Mouse (Mus musculus) retina, embryonic 14.5 days (tissue): ENCODE results near the gene Rasgef1b.

ENCODE experiments used
- DNase-seq: peaks from one replicate; pipeline ENCODE4 v3.0.0-alpha.2; 2015; ENCODE audit warnings: low spot score

Gene Rasgef1b

GRCm38 (mm10) chr5:99450463-99450862, 278.4 kb downstream of the Rasgef1b start:
- no peak for DNase-seq

DNA sequence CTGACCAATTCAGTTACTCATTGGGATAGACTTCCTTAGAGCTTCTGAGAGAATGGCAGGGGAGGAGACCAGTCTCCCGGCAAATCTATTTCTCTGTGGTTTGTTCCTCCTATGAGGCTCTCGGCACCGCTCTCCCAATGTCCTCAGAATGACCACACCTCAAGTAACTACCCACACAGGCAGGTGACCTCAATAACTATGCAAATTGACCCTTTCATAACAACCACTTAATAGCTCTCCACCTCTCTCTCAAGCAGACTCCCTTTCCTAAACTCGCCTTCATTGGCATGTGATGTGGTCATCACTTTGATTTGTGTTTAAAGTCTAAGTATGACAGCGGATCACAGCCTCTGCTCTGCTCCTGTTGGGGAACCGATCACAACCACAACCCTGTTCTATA, 281.4 kb downstream of the Rasgef1b start:
- DNase-seq: no peak

DNA sequence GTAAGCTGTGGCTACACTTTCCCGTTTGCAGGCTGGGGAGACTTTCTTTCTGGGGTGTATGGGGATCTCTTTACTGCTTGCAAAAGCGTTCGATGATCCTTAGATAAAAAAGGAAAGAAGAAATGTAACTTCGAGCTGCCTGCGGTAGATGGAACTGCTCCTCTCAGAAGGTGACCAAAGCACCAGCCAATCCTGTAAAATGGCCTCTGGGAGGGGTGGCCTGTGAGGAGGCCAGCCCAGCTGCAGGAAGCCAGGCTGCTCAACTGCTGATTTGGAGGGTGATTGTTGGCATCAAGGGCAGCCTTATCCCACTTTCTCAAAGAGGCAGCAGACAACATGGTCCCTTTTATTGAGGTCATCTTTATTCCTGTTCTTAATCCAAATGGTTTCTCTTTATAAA, 283.6 kb downstream of the Rasgef1b start:
- no peak for DNase-seq

DNA sequence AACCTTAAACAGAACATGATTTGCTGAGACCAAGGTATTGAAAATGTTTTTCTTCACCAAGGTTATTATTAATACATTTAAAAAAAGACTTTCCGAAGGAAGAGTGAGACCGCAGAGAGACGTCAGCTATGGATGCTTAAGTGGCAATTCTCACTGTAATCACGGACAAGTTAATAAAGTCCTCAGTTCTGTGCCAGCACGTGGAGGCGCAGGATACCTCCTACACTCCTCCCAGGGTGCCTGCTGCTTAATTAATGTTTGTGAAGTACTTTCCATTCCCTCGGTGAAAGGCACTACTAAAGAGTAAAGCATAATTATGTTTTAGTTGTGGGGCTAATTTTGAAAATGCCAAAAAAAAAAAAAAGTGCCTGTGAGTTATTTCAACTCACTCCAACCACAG, 284.1 kb downstream of the Rasgef1b start:
- no peak for DNase-seq

GRCm38 (mm10) chr5:99440109-99440508, 288.8 kb downstream of the Rasgef1b start:
- no peak for DNase-seq

GRCm38 (mm10) chr5:99438526-99438925, 290.3 kb downstream of the Rasgef1b start:
- DNase-seq: peak; percentile 17

DNA sequence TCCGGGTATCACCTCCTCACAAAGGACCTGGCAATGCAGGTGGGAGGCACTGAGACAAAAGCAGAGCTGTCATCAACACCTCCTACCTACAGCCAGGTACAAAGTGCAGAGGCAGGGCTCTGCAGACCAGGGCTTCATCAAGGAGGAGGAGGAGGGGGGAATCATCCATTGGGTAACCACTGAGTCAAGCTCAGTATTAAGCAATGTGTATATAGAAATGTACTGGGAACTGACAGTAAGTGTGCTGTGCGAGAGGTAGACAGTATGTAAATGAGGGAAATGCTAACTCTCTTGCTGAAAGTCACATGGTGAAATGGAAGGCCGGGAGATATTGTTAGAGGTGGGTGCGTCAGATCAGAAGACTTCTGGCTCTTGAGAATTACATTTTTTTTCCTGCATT, 294.6 kb downstream of the Rasgef1b start:
- no peak for DNase-seq

DNA sequence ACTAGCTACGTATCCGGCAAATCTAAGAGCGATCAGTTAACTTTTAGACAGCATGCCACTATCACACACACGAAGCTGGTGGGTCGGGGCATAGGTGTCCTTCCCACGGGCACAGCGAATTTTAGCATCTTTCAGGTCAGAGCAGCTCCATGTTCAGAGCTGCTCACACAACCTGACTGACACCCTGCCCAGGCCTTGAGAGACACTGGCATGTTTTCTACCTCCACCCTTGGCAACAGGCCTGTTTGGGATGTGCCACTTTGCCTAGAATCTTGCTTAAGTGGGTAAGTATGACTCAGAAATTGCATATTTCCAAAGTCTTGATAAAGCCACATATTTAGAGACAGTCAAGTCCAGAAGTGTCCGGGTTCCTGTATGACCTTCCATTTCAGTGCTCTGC, 296.4 kb downstream of the Rasgef1b start:
- DNase-seq: no peak

- DNase-seq: no peak
Observed at GRCm38 (mm10) chr5:99429273-99429672, 299.6 kb downstream of the Rasgef1b start.

- DNase-seq: no peak
Observed at GRCm38 (mm10) chr5:99428648-99429047, 300.2 kb downstream of the Rasgef1b start.

GRCm38 (mm10) chr5:99423271-99423670, 305.6 kb downstream of the Rasgef1b start:
- no peak for DNase-seq

GRCm38 (mm10) chr5:99422856-99423255, 306.0 kb downstream of the Rasgef1b start:
- DNase-seq: no peak

- DNase-seq: no peak
Observed at GRCm38 (mm10) chr5:99422092-99422491, 306.8 kb downstream of the Rasgef1b start.

DNA sequence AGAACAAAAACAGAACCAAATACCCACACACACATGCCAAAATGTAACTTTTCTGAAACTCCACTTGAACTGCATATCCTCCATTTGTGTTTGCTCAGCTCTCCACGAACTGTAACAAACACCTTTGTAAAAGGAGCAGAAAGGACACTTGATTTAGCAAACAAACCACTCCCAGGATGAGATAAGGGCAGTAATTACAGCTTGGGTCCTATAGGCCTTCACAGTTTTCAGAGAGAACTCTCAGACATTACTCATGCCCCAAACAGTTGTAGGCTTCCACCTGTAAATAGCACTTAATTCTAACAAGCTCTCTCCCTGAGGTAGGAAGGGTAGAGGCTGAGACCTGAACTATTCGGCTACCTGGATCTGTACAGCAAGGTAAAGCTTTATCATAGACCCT, 309.0 kb downstream of the Rasgef1b start:
- DNase-seq: no peak

DNA sequence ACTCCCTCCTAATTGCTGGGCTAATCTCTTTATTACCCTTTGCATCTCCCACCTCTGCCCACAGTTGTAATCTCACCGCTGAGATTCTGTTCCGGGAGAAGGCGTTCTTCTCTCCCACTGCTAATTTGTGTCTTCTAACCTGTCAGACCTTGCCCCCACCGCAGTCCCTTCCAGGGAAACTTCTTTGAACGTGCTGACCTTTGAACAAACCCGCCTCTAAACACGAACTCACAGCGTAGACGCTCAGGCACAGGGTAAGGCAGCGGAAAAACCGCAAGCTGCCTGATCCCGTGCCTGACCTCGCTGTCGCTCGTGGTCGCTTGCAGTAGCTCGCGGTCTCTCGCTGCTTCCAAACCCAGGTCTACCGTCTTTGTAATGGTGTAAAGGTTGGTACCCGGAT, 312.0 kb downstream of the Rasgef1b start:
- no peak for DNase-seq

- DNase-seq: no peak
Observed at GRCm38 (mm10) chr5:99415676-99416075, 313.2 kb downstream of the Rasgef1b start.

GRCm38 (mm10) chr5:99415049-99415448, 313.8 kb downstream of the Rasgef1b start:
- DNase-seq: no peak

- no peak for DNase-seq
Observed at GRCm38 (mm10) chr5:99414293-99414692, 314.6 kb downstream of the Rasgef1b start.

- DNase-seq: no peak
Observed at GRCm38 (mm10) chr5:99413851-99414250, 315.0 kb downstream of the Rasgef1b start.

- DNase-seq: no peak
Observed at GRCm38 (mm10) chr5:99413391-99413790, 315.5 kb downstream of the Rasgef1b start.

DNA sequence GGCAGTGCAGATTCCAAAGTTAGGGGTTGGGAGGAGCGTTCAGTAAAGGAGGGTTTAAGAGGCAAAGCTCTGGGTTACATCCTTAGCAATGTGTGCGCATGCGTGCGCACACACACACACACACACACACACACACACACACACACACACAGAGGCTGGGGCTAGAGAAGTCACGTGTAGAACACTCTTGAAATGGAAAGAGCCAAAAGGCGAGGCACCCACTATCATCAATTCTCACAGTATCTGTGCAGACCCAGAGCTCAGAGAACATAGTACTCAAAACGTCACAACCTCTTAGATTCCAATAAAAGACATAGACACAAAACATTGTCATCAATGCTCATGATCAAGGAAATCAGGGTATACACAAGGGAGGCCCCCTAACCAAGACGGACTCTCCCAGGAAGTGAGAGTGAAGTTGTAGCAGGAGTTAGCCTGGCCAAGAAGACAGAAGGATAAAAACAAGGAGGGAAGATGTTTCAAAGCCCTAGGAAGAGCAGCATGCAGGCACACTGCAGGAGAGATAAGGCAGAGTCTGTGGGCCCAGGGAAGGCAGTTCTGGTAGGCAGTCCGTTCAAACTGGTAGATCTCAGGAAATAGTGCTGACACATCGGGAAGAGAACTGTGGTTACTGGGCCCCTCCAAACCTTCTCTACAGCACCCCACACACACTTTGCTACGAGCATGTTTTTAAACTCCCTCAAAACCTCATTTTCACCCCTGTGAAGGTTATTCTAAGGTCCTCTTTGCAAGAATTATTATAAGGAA, 324.3 kb downstream of the Rasgef1b start:
- no peak for DNase-seq

DNA sequence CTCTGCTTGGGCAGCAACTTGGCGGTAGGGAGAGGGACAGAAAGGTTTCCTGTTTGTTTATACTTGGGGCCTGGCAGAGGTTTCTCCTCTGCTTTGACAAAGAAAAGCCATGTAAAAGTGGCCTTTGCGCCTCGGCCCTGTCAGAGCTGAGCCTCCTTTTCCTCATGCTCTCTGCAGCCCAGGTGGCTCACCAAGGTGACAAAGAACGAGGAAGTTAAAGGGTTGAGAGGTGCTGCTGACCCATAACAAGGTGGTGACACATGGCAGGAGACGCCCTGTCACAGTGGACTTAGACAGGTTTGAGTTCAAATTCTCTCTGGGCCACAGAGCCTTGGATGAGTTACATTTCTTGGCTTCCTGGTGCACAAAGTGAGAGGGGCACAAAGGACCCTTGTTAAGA, 325.5 kb downstream of the Rasgef1b start:
- no peak for DNase-seq

- DNase-seq: no peak
Observed at GRCm38 (mm10) chr5:99402784-99403183, 326.1 kb downstream of the Rasgef1b start.

GRCm38 (mm10) chr5:99402297-99402696, 326.6 kb downstream of the Rasgef1b start:
- peak; percentile 41 for DNase-seq
